Mouse (Mus musculus): ENCODE results near the gene Gabrg3. TPM values are rescaled to one million over a fixed set of nuclear protein-coding genes. Genes with fewer than 3 reads are reported as not detected.

Gene Gabrg3
- total RNA-seq, 4 experiments from 2014 or later, result 18.6 to 24.4 (median 21.1) TPM

DNA sequence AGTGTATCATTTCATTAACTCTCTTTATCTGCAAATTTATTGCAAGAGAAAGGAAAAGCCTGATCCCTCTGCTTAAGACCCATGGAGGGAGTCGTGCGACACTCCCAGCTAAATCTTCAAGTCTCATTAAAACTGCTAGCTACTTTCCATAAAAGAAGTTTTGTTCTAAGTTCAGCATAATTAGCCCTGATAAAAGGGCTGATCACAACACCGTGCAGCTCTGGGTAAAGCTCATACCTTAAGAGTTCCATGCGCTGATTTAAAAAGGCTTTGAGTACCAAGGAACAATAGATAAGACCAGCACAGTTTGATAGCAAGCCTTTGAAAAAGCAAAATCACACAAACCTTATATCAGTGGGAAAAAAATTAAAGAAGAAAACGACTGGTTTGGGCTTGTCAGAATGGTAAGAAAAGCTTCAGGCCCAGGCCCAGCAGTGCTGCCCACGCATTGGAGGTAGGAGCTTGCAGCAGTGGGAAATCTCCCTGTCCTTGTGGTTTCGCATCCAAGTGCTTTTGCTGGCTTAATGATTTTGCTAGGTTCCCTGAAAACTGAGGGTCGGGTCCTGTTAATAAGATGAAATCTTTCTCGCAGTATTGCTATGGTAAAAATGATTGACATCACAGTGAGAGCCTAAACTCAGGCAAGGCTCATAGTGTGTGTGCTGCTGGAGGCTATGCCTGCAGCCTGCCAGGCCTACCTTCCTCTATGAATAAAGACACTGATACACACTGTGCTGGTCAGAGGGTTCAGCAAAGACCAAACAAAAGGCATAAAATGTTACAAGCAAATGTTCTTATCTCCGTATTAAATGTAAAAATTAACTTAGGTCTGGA, 621.2 kb downstream of the Gabrg3 start:
- peak in 1 of 2 experiments; percentile 33 for DNase-seq (ENCODE audit: low spot score in 2 of 2)

DNA sequence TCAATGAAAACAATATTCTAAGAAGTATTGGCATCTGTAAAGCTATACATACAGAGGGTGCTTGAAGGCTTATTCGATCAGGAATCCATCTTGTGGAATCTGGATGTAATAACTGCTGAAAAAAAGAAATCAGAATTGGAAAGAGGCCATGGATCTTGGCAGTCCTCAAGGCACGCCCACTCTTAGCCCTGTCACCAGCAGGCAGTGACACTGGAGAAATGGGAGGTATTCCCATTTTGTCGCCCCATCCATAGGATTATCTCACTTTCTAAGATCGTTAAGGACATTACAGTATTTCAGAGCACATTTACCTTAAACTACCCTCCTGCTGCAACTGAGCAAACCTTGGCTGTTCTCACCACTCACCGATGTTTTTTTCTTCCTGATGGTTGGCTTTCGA, 657.8 kb downstream of the Gabrg3 start:
- no peak for DNase-seq (ENCODE audit: low spot score in 2 of 2)

Other genes starting within 250 kb of the Gabrg3 start
- 100 to 1,000 TPM; 177 to 217 (median 196) TPM for gene Gabrb3, start 32.5 kb upstream of the Gabrg3 start, total RNA-seq (2022)
- gene Gabra5, start 122.9 kb upstream of the Gabrg3 start, total RNA-seq (2022), result 10 to 100 TPM; 41.6 to 50.5 (median 47.5) TPM